Mouse (Mus musculus): Measurements from ENCODE around the gene AI481877.

AI481877 gene

DNA sequence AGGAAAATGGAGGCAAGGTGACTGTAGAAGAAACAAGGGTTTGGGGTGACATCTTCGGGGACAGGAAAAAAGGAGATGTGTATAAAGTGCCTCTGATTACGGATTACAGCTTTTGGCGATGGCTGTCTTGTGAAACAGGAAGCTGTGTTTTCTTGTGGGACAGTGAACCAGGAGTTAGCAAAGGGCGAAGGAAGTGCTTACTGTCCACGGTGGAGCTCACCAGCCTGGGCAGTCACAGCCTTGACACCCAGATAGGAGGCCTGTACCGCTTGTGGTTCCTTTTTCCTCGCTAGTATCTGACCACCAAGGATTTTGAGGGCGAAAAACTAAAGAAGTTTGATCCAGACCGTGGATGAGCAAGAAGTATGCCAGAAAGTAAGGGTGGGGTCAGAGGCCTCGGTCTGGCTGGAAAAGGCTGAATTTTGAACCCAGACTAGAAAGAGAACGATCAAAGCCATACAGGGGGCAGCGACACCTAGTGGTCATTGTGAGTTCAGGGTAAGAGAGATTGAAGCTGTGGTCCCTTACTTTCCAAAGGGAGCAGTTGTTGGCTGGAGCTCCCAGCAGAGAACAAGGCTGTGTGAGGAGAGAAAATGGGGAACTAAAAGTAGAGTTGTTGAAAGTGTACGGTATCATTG lies 102.2 kb downstream of the AI481877 start:
- in situ Hi-C loops (cut with MboI; ENCODE audit: unreplicated experiment in 2 of 2), result loop anchor here (5.0 to 25.0 kb wide), 4 partner anchors 34 to 949 kb away; partner anchors contain the start of genes Gm20503 (in 2 of the 2) and Ptgr1 (in 1 of the 2)

GRCm38 (mm10) chr4:59035786-59036350 lies 102.9 kb downstream of the AI481877 start:
- in situ Hi-C loops (cut with MboI; ENCODE audit: unreplicated experiment in 2 of 2), result loop anchor here (5.0 to 25.0 kb wide), 4 partner anchors 34 to 949 kb away; partner anchors contain the start of genes Gm20503 (in 2 of the 2) and Ptgr1 (in 1 of the 2)

DNA sequence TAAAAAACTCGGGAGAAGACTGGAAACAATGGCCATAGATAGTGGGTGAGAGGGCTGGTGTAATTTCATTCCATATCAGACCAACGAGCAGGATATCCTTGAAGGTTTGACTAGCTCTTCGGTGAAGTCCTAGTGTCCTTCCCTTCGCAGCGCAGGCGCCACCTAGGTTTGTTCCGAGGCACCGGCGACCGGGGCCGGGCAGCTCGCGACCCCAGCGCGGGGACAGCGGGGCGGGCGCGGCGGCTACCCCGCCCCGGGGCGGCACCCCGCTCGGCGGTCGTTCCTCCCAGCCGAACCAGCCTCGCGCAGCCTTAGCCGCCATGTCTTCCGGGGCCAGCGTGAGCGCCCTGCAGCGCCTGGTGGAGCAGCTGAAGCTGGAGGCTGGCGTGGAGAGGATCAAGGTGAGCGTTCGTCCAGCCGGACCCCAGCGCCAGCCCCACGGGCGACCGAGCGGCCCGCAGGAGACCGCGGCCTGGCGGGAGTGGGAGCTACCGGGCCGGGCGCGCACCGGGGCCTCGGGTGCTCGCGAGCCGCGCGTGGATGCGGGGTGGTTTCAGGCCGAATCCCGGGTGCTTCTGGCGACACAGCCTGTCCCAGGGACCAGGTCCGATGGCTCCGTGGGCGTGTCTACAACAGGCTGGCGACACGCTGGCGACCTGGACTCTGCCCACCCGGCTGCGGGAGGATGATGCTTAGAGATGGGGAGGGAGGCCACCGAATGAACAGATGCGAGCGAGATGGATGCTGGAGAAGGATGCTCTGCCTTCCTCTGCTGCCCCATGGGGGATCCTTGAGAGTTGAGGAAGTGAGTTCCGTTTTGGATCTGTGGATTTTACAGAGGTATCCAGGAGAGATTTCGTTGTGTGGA lies 103.6 kb downstream of the AI481877 start, which contains the start of gene Gng10:
Gng10 (plus strand) TSS at position 171 of the 868 bp plus-strand sequence.
- in situ Hi-C loops (cut with MboI; ENCODE audit: unreplicated experiment in 2 of 2), result loop anchor here (5.0 to 25.0 kb wide), 4 partner anchors 33 to 948 kb away; partner anchors contain the start of genes Gm20503 (in 2 of the 2) and Ptgr1 (in 1 of the 2)

GRCm38 (mm10) chr4:59034325-59034917 lies 104.4 kb downstream of the AI481877 start:
- in situ Hi-C loops (cut with MboI; ENCODE audit: unreplicated experiment in 2 of 2), result loop anchor here (10.0 to 25.0 kb wide), 3 partner anchors 50 to 947 kb away; partner anchors contain the start of gene Ptgr1 (in 1 of the 2)

- in situ Hi-C loops (cut with MboI; ENCODE audit: unreplicated experiment in 2 of 2), result no loop called here
Observed at GRCm38 (mm10) chr4:59016922-59017321, 121.9 kb downstream of the AI481877 start.

DNA sequence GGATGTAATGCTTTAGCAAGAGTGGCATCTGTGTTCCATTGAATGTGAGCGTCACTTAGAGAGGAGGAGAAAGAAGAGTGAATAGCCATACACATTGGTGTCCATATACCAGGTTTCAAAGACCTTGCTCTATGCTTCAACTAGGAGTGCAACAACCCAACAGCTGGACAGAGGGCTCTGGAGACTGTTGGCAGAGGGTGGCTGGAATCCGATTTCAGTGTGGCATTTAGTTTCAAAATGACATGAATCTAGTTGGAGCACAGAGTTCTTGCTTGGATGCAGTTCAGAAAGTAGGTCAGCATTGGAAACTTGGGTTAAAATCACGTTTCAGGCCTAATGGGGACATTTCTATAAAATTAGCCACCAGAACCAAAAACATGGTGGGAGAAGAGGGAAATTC lies 123.6 kb downstream of the AI481877 start:
- in situ Hi-C loops (cut with MboI; ENCODE audit: unreplicated experiment in 2 of 2), result no loop called here

DNA sequence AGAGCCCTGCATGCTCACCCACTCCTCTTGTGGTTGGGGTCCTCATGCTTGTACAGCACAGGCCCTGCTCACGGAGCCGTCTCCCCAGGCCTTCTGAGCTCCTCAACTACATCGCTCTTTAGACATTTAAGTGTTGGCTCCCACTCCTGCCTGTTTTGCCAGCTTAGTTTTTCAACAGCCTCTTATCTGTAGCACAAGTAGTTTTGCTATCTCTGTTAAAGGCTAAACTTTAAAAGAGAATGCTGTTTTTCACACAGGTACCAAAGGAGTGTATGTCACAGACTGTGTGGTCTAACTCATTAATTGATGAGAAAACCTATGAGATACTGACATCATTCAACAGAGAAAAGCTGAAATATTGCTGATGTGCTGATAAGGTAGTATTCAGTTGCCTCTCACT lies 127.3 kb downstream of the AI481877 start:
- in situ Hi-C loops (cut with MboI; ENCODE audit: unreplicated experiment in 2 of 2), result no loop called here

DNA sequence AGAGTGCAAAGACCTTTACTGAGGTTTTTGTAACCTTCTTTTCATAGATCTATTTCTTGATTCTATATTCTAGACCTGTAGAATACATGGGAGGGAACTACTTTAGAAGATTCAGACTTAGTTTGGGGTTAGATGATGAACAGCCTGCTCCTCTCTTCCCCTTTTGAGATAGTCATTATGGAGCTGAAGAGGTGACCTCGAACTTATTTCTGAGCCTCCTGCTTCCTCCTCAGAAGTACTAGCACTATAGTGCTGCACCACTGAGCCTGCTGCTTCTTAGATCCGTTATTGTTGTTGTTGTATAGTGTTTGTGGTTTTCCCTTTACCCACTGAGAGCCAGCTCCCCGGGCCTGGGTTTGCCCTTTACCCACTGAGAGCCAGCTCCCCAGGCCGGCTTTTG lies 129.1 kb downstream of the AI481877 start:
- in situ Hi-C loops (cut with MboI; ENCODE audit: unreplicated experiment in 2 of 2), result loop anchor here (10.0 kb wide), 3 partner anchors 175 to 555 kb away; partner anchors contain the start of gene Ugcg (in 1 of the 2)

- in situ Hi-C loops (cut with MboI; ENCODE audit: unreplicated experiment in 2 of 2), result loop anchor here (10.0 kb wide), 3 partner anchors 176 to 556 kb away; partner anchors contain the start of gene Ugcg (in 1 of the 2)
Observed at GRCm38 (mm10) chr4:59009186-59009585, 129.6 kb downstream of the AI481877 start.

DNA sequence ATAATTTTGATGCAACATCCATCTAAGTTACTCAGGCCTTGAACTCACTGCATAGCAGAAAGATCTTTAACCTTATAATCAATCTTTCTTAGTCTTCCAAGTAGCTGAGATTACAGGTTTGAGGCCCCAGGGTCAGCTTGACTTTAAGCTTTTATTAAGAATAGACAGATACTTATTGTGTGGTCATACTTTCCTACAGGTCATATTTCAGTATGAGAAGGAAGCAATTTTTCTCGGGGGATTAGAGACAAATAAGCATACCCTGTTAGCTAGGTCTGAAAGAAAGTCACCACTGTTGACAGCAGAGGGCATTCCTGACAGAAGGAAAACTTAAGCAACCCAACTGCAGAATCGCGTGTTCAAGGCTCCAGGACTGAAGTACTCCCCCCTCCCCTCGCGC lies 130.8 kb downstream of the AI481877 start:
- in situ Hi-C loops (cut with MboI; ENCODE audit: unreplicated experiment in 2 of 2), result loop anchor here (10.0 kb wide), 3 partner anchors 177 to 557 kb away; partner anchors contain the start of gene Ugcg (in 1 of the 2)

GRCm38 (mm10) chr4:59007016-59007415 lies 131.8 kb downstream of the AI481877 start:
- in situ Hi-C loops (cut with MboI; ENCODE audit: unreplicated experiment in 2 of 2), result loop anchor here (10.0 kb wide), 3 partner anchors 178 to 558 kb away; partner anchors contain the start of gene Ugcg (in 1 of the 2)

GRCm38 (mm10) chr4:59006211-59006610 lies 132.6 kb downstream of the AI481877 start:
- in situ Hi-C loops (cut with MboI; ENCODE audit: unreplicated experiment in 2 of 2), result loop anchor here (10.0 kb wide), 3 partner anchors 179 to 559 kb away; partner anchors contain the start of gene Ugcg (in 1 of the 2)

- in situ Hi-C loops (cut with MboI; ENCODE audit: unreplicated experiment in 2 of 2), result loop anchor here (5.0 to 10.0 kb wide), 4 partner anchors 33 to 561 kb away; partner anchors contain the start of genes Gng10 (in 2 of the 2) and Ugcg (in 1 of the 2)
Observed at GRCm38 (mm10) chr4:59003806-59004200, 135.0 kb downstream of the AI481877 start.

DNA sequence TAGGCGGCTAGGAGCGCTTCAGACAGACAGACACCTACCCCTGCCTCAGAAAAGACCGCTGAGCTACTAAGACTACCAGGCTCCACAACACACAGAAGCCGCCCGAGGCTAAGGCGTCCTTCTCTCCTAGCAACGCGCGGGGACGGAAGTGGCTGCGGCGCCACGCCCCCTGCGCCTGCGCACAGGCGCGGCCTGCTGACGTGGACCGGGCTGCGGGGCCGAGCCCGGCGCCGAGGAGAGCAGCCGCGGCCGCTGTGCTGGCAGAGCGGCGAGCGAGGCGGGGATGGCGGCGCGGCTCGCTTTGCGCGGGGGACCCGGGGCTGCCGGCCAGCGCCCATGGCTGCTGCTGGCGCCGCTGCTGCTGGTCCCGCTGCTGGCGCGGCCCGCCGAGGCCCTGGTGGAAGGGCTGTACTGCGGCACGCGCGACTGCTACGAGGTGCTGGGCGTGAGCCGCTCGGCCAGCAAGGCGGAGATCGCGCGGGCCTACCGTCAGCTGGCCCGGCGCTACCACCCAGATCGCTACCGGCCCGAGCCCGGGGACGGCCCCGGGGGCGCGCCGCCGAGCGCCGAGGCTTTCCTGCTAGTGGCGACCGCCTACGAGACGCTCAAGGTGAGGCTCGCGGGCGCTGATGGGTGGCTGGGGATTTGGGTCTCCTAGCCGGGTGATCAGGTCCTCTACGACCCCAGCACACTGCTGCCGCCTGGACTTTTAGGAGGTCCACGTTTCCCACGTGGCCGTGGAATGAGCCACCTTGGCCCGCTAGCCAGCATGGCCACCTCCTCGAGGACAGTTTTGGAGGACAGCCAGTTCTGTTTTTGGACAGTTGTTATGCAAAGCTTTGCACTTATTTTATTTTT lies 135.6 kb downstream of the AI481877 start, which contains the start of gene Gm20503:
Gm20503 (plus strand) TSS at position 263 of the 858 bp plus-strand sequence.
- in situ Hi-C loops (cut with MboI; ENCODE audit: unreplicated experiment in 2 of 2), result loop anchor here (5.0 to 10.0 kb wide), 4 partner anchors 34 to 562 kb away; partner anchors contain the start of genes Gng10 (in 2 of the 2) and Ugcg (in 1 of the 2)

- in situ Hi-C loops (cut with MboI; ENCODE audit: unreplicated experiment in 2 of 2), result loop anchor here (5.0 to 10.0 kb wide), 4 partner anchors 37 to 564 kb away; partner anchors contain the start of genes Gng10 (in 2 of the 2) and Ugcg (in 1 of the 2)
Observed at GRCm38 (mm10) chr4:59000614-59001013, 138.2 kb downstream of the AI481877 start.

DNA sequence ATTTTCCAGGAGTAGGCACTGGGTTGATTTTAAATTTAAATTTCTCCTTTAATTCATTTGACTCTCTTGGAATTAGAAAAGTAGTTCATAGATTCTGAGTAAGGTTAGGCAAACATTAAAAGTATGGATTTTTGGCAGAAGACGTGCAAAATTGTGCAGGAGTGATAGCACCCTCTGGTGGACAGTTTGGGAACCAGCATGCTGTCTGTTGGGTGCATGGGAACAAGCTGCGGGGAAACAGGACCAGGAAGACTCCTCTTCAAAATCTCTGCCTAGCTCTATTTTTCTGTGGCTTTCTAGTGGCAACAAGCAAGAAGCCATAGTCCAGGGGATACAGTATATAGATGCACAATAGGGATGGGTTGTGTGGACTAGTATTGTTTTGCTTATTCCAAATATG lies 139.1 kb downstream of the AI481877 start:
- in situ Hi-C loops (cut with MboI; ENCODE audit: unreplicated experiment in 2 of 2), result loop anchor here (5.0 to 25.0 kb wide), 11 partner anchors 38 to 1087 kb away; partner anchors contain the start of genes Gng10 (in 2 of the 2), D630039A03Rik (in 1 of the 2), Lpar1 (in 1 of the 2) and Ugcg (in 1 of the 2)

GRCm38 (mm10) chr4:58998688-58999087 lies 140.1 kb downstream of the AI481877 start:
- in situ Hi-C loops (cut with MboI; ENCODE audit: unreplicated experiment in 2 of 2), result loop anchor here (10.0 to 25.0 kb wide), 7 partner anchors 436 to 1086 kb away; partner anchors contain the start of genes D630039A03Rik (in 1 of the 2) and Lpar1 (in 1 of the 2)

DNA sequence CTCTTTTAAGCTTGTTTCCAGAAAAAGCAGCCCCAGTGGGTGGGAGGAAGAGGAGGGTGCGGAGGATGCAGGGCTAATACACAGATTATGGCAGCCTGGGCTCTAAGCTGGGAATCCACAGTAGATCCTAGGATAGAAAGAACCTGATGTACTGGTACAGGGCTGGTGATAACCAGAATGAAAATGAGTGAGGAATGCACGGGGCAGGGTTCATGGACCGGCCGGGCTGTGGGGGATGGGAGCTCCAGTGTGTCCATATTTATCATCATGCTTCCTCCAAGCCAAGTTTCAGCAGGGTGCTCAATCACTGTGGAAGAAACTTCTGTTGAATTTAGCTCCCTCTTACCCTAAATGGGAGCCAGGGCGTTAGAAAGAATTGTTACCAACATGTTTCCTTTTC lies 141.7 kb downstream of the AI481877 start:
- in situ Hi-C loops (cut with MboI; ENCODE audit: unreplicated experiment in 2 of 2), result loop anchor here (10.0 to 25.0 kb wide), 7 partner anchors 435 to 1085 kb away; partner anchors contain the start of genes D630039A03Rik (in 1 of the 2) and Lpar1 (in 1 of the 2)

Data from v-Abl transformed pro-B cells (cell line).